Mouse (Mus musculus) skeletal muscle tissue, postnatal 0 days (tissue): ENCODE measurements around the gene 2010109A12Rik. TPM values are rescaled to one million over a fixed set of nuclear protein-coding genes. Genes with fewer than 3 reads are reported as not detected.

ENCODE experiments used
- polyA plus RNA-seq: library from polyadenylated mRNA; unstranded; fragments of >200 nt; fragmentation: Nextera tagmentation; extraction: Ambion mirVana; gene quantifications from 2 replicates; pipeline ENCODE4 v1.2.1, GENCODE M21; 2015

2010109A12Rik gene
- polyA plus RNA-seq, result 1.4 and 1.7 TPM in 2 replicates

GRCm38 (mm10) chr5:93206109-93207005, at the start of gene 2010109A12Rik, which contains the start of gene Ccni:
2010109A12Rik (plus strand) TSS chr5:93206518.
Ccni (minus strand) TSS chr5:93206495.

Other genes with a start within 250 kb of the 2010109A12Rik start
- gene Sowahb, start 161.5 kb upstream of the 2010109A12Rik start, polyA plus RNA-seq, result 0.06 TPM in 1 of 2 replicates, not detected in the other
- gene Sept11, start 113.1 kb upstream of the 2010109A12Rik start, polyA plus RNA-seq, result 161 and 176 TPM in 2 replicates
- gene Ccni, start within 50 bp of the 2010109A12Rik start, polyA plus RNA-seq, result 61.9 and 63.2 TPM in 2 replicates
- gene Ccng2, start 60.7 kb downstream of the 2010109A12Rik start, polyA plus RNA-seq, result 29.6 and 30.7 TPM in 2 replicates